Mouse (Mus musculus): ENCODE data around the gene Dusp6. TPM values are rescaled to one million over a fixed set of nuclear protein-coding genes. Genes with fewer than 3 reads are reported as not detected.

Dusp6 gene
- 76.8 TPM for polyA plus RNA-seq (2014; fragmentation: Illumina TruSeq; extraction: RNeasy Lipid Tissue Mini Kit (QIAGEN cat#74804); ENCODE audit: low read depth, low replicate concordance)

DNA sequence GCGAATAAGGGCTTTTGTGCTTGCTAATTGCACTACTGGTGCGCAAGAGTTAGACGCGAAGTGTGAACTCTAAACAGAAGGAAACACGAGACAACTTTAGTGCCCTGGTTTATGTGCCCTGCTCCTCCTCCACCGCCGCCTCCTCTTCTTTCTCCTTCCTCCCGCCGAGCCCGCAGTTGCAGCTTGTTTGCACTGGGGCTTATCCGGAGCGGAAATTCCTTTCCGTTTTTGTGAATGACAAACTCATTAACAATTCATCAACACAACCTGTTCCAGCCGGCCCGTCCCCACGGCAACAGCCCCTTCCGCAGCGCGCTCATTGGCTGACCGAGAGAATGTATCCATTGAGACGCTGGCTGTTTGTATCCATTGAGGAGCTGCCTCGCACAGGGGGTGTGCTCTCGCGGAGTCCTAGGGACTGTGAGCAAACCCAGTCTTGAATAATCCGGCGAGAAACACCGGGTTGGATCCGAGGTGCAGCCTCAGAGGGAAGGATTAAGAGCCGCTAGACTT, at the start of gene Dusp6:
TSS of gene Dusp6 (plus strand) at position 365 of the 513 bp plus-strand sequence.

Other genes with a start within 250 kb of the Dusp6 start
- gene Poc1b, start 156.2 kb upstream of the Dusp6 start, polyA plus RNA-seq (2014; fragmentation: Illumina TruSeq; extraction: RNeasy Lipid Tissue Mini Kit (QIAGEN cat#74804); ENCODE audit: low read depth, low replicate concordance) = 8.7 TPM
- 10.2 TPM for gene Galnt4, start 155.1 kb upstream of the Dusp6 start, polyA plus RNA-seq (2014; fragmentation: Illumina TruSeq; extraction: RNeasy Lipid Tissue Mini Kit (QIAGEN cat#74804); ENCODE audit: low read depth, low replicate concordance)
- gene Phxr2, start 136.9 kb upstream of the Dusp6 start, polyA plus RNA-seq (2014; fragmentation: Illumina TruSeq; extraction: RNeasy Lipid Tissue Mini Kit (QIAGEN cat#74804); ENCODE audit: low read depth, low replicate concordance) = not detected